ENCODE assay signal across 12 mouse cellular contexts in genomic region chr11:118906824-118907470, GRCm38 (mm10). TPM values are rescaled to one million over a fixed set of nuclear protein-coding genes. Genes with fewer than 3 reads are reported as not detected.
DNase-seq lines count a peak whose midpoint lies in the region; ATAC-seq and TF ChIP-seq lines count a peak whose summit lies in the region.
"Had no signal": no experiment of that assay in that cellular context is flagged by ENCODE, and none has a peak within 500 bp of the region (broad histone marks: within the 10 kb centered on the region; RNA-seq: fewer than 3 reads in every experiment).

No protein-coding gene starts in this region.

- H3K9me3 ChIP-seq in forebrain, embryonic 11.5 days (ENCODE audit: control insufficient read depth, low read length) = no peaks in the 10 kb centered on the region
- H3K9me3 ChIP-seq: heart, embryonic 12.5 days had no signal

- peak overlapping the region; percentile 99 for H3K4me2 ChIP-seq in forebrain, embryonic 11.5 days (ENCODE audit: low read depth, low read length, severe bottlenecking)
- H3K4me2 ChIP-seq: heart, embryonic 12.5 days; lung, embryonic 14.5 days had no signal

- peak overlapping the region; percentile 24; the same call in 1 of the 2 replicates for H3K9ac ChIP-seq in forebrain, embryonic 11.5 days (ENCODE audit: low read length)
- H3K9ac ChIP-seq: heart, embryonic 12.5 days; lung, embryonic 14.5 days had no signal

- peak overlapping the region; percentile 61 for H3K4me3 ChIP-seq in forebrain, embryonic 11.5 days (ENCODE audit: low read depth, low read length)
- peak overlapping the region; percentile 78 for H3K4me3 ChIP-seq in olfactory bulb, adult 2 months (ENCODE audit: insufficient read depth, low read depth, low read length)
- H3K4me3 ChIP-seq: heart, embryonic 12.5 days had no signal

- no peaks in the 10 kb centered on the region for H3K36me3 ChIP-seq in forebrain, embryonic 11.5 days (ENCODE audit: control insufficient read depth, insufficient read depth, low read length)
- H3K36me3 ChIP-seq: heart, embryonic 12.5 days had no signal

- peaks cover 21% of the 10 kb centered on the region for H3K4me1 ChIP-seq in forebrain, embryonic 11.5 days (replicated peaks; ENCODE audit: control insufficient read depth, insufficient read depth, low read length)
- peaks cover 40% of the 10 kb centered on the region for H3K4me1 ChIP-seq in olfactory bulb, adult 2 months (ENCODE audit: control insufficient read depth, insufficient read depth, low read length)

- no peak; the same call in 1 of the 2 replicates for TF ChIP-seq POLR2A in olfactory bulb, adult 2 months (IDR thresholded peaks at IDR 0.05; ENCODE audit: insufficient read depth, low read depth, low read length)

- ATAC-seq in forebrain, embryonic 11.5 days (replicated peaks; ENCODE audit: low FRiP score) = no peak

- peaks cover 38% of the 10 kb centered on the region for H3K27me3 ChIP-seq in forebrain, embryonic 11.5 days (ENCODE audit: control insufficient read depth, insufficient read depth, low read length)

- 5% methylated on average over 23 of the region's 23 CpGs for WGBS in forebrain, embryonic 11.5 days
- 7% methylated on average over 23 of the region's 23 CpGs for WGBS in olfactory bulb, adult 2 months

- TF ChIP-seq CTCF in olfactory bulb, adult 2 months (IDR thresholded peaks at IDR 0.05; ENCODE audit: insufficient read depth, low read depth, low read length) = no peak

- H3K27ac ChIP-seq in forebrain, embryonic 11.5 days (ENCODE audit: low read depth, low read length) = no peak overlapping the region
- peak overlapping the region; percentile 93 for H3K27ac ChIP-seq in olfactory bulb, adult 2 months (ENCODE audit: insufficient read depth, low read depth, low read length)

- intact Hi-C loops in left cerebral cortex, postnatal 36 days (cut with DNase I) = loop anchor here (5.0 kb wide), 2 partner anchors 45 to 165 kb away; no protein-coding TSS in a partner anchor
- intact Hi-C loops in heart, postnatal 10 days (cut with DNase I) = no loop called here

- peak; percentile 74 to 76 for DNase-seq in left cerebral cortex, adult 18-20 months (ENCODE audit: low spot score in 2 of 2)
- no peak for DNase-seq in left cerebral cortex, adult 8-10 months (ENCODE audit: low spot score in 2 of 2)
- no peak for DNase-seq in forebrain, embryonic 11.5 days (ENCODE audit: low spot score)
- DNase-seq in left cerebral cortex, postnatal 36 days (ENCODE audit: low spot score in 2 of 2) = peak; percentile 69 to 81
- no peak for DNase-seq in spleen, postnatal 36 days (ENCODE audit: low spot score in 2 of 2)
- DNase-seq in heart, postnatal 10 days = no peak
- no peak for DNase-seq in urinary bladder, postnatal 10 days (ENCODE audit: low spot score)
- DNase-seq: thymus, adult 2 months had no signal

RNA-seq across cellular contexts. Expression of gene Rbfox3, which starts 4.5 kb away (rescaled TPM):
- total RNA-seq in left cerebral cortex, adult 18-20 months (2021) = 100 to 1,000 TPM; 301 to 331 TPM
- total RNA-seq in left cerebral cortex, adult 8-10 months (2022) = 100 to 1,000 TPM; 295 to 336 (median 323) TPM
- 6.9 and 8.8 TPM in 2 replicates for polyA plus RNA-seq in forebrain, embryonic 11.5 days (2014; fragmentation: Nextera tagmentation; extraction: Ambion mirVana)
- 100 to 1,000 TPM; 350 to 371 TPM for total RNA-seq in left cerebral cortex, postnatal 36 days (2021)
- 164 TPM in 1 of 2 replicates, not detected in the other for polyA plus RNA-seq in olfactory bulb, adult 2 months (2012; ENCODE audit: insufficient read depth, insufficient read length, low replicate concordance, missing spikeins)
- under 1 TPM in 1 of 2 experiments, not detected in 1; 0.36 TPM for total RNA-seq in heart, postnatal 10 days (2021)
- total RNA-seq: CH12.LX had no signal

Comparison
In these comparisons a context has a peak if more than half of its experiments do, and no peak if none do; other contexts are left out.
1. DNase-seq: peak in left cerebral cortex, adult 18-20 months (2 of 2) and left cerebral cortex, postnatal 36 days (2 of 2); none in left cerebral cortex, adult 8-10 months (0 of 2), forebrain, embryonic 11.5 days (single experiment), spleen, postnatal 36 days (0 of 2), heart, postnatal 10 days (0 of 2) and urinary bladder, postnatal 10 days (single experiment).
2. RNA of gene Rbfox3, which starts 4.5 kb away (total RNA-seq): 350 to 371 TPM in left cerebral cortex, postnatal 36 days, 301 to 331 TPM in left cerebral cortex, adult 18-20 months and 295 to 336 TPM in left cerebral cortex, adult 8-10 months; 0.36 TPM in heart, postnatal 10 days; every median in the first group is over 100 times any median in the second.